Mouse (Mus musculus): ENCODE data around the gene H3f3a. TPM values are rescaled to one million over a fixed set of nuclear protein-coding genes. Genes with fewer than 3 reads are reported as not detected.

H3f3a gene
- total RNA-seq, 2 experiments from 2014 or later = 959 to 1,008 TPM

DNA sequence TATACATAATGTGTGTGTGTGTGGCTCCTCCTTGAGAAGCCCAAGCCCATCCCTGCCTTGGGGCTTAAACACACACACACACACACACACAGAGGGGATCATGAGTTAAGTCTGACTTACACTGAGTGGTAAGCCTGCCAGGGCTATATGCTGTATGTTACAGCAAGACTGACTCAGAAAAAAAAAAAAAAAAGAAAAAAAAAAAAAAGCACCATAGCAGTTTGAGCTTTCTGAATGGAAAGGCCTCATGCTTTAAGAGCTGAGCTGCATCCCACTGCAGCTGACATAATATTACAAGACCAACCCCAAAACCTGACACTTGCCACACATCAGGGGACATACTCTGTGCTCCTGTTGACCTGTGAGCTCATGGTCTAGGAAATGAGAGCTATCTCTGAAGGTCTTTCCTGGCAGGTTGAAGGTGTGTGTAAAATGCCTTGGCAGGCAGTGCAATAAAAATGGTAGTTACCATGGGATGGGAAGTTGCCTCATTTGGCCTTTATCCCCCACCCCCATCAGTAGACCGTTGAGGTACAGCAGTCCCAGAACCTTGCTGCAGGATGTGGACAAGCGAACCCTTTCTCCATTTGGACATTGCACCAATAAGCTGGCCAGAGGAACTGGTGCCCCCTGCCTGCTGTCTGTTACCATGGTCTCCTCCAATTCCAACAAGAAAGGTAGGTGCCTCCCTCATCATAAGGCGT lies 56.3 kb downstream of the H3f3a start:
- DNase-seq = no peak

DNA sequence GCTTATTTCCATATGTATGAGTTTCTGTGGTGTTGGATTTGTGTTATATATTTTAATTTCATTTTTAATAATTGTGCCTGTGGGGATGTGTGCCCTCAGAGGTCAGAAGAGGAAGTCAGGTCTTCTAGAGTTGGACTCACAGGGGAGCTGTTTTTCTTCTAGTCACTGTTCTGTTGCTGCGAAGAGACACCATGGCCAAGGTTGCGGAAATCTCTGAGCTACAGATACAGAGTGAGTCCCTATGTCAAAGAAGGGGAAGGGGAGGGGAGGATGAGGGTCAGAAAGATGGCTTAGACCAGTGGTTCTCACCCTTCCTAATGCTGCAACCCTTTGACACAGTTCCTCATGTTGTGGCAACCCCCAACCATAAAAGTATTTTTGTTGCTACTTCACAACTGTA lies 57.0 kb downstream of the H3f3a start:
- DNase-seq = no peak

DNA sequence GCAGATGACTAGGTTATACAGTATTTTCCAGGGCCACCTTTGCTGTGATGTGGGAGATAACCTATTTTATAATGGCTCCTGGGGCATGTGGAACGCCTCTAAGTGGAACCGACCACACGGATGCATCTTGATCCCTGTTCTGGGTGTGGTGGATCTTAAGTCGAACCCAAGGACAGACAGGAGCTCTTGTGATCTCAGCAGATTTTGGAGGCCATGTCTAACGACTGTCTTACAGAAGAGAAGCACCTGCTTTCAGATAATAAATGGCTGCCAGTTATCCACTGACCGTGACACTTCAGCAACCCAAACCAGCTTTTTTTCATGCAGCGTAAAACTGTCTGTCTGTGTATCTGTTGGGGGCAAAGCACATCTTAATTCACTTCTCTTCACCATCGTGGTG lies 59.4 kb downstream of the H3f3a start:
- DNase-seq = no peak

DNA sequence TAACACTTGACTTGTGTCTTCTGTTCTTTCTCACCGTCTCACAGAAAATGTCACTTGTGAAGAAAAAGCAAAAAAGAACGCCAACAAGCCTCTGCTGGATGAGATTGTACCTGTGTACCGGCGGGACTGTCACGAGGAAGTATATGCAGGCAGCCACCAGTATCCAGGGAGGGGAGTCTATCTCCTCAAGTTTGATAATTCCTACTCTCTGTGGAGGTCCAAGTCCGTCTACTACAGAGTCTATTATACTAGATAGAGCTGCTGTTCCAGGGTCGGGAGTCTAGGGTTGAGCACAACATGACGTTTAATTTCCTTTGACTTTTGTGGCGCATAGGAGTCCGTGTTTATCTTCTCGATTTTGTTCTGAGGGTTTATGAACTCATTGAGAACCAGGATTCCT lies 61.6 kb downstream of the H3f3a start:
- no peak for DNase-seq

Other genes with a start within 250 kb of the H3f3a start
- gene Parp1, start 245.0 kb downstream of the H3f3a start, total RNA-seq (2021) = 100 to 1,000 TPM in 1 of 2 experiments, 10 to 100 TPM in 1; 88.6 to 100 TPM
- gene Lin9, start 172.8 kb downstream of the H3f3a start, total RNA-seq (2021) = 10 to 100 TPM; 11.3 to 12.0 TPM
- not detected for gene Mixl1, start 116.9 kb downstream of the H3f3a start, total RNA-seq (2021)
- 10 to 100 TPM; 35.8 to 36.5 TPM for gene Acbd3, start 87.9 kb downstream of the H3f3a start, total RNA-seq (2021)
- gene Sde2, start 37.2 kb upstream of the H3f3a start, total RNA-seq (2021) = 10 to 100 TPM; 17.7 to 19.8 TPM
- not detected for gene Lefty2, start 79.2 kb upstream of the H3f3a start, total RNA-seq (2021)
- 10 to 100 TPM; 16.1 to 18.8 TPM for gene Pycr2, start 90.3 kb upstream of the H3f3a start, total RNA-seq (2021)
- under 1 TPM; 0.48 to 0.79 TPM for gene Lefty1, start 121.1 kb upstream of the H3f3a start, total RNA-seq (2021)
- gene Tmem63a, start 128.4 kb upstream of the H3f3a start, total RNA-seq (2021) = 10 to 100 TPM; 17.7 to 18.0 TPM
- gene Ephx1, start 207.0 kb upstream of the H3f3a start, total RNA-seq (2021) = 10 to 100 TPM; 11.6 to 13.8 TPM
- not detected for gene 9130409I23Rik, start 237.3 kb upstream of the H3f3a start, total RNA-seq (2021)

Data from heart, postnatal 4 days (tissue).